In genomic region chr11:69408541-69409377, GRCm38 (mm10) we compare ENCODE assay signal across 7 mouse cellular contexts. TPM values are rescaled to one million over a fixed set of nuclear protein-coding genes. Genes with fewer than 3 reads are reported as not detected.
A peak's percentile ranks its signal among the peaks of the same experiment; 100 is the strongest.
DNase-seq lines count a peak whose midpoint lies in the region; ATAC-seq and TF ChIP-seq lines count a peak whose summit lies in the region.

No protein-coding gene starts in this region.

- TF ChIP-seq CTCF in intestine, postnatal 0 days (IDR thresholded peaks at IDR 0.05; ENCODE audit: low read depth): peak; percentile 45; the same call in 1 of the 2 replicates

- peak overlapping the region; percentile 81 for H3K9ac ChIP-seq in embryonic facial prominence, embryonic 11.5 days (replicated peaks; ENCODE audit: low read length)
- peak overlapping the region; percentile 90 for H3K9ac ChIP-seq in intestine, postnatal 0 days (ENCODE audit: low read depth, low read length)

- H3K27ac ChIP-seq in embryonic facial prominence, embryonic 11.5 days (replicated peaks; ENCODE audit: low read depth, low read length): peak overlapping the region; percentile 84
- H3K27ac ChIP-seq in intestine, postnatal 0 days (ENCODE audit: low read depth, low read length): peak overlapping the region; percentile 98
- H3K27ac ChIP-seq in midbrain, embryonic 10.5 days (replicated peaks): peak overlapping the region; percentile 99

- intact Hi-C loops in left cerebral cortex, postnatal 4 days (cut with DNase I): loop anchor here (5.0 kb wide), 1 partner anchor 104 kb away; no protein-coding TSS in a partner anchor

- peak overlapping the region; percentile 93 for H3K4me2 ChIP-seq in embryonic facial prominence, embryonic 11.5 days (ENCODE audit: low read depth, low read length)
- H3K4me2 ChIP-seq in intestine, postnatal 0 days (replicated peaks; ENCODE audit: low read depth): peak overlapping the region; percentile 78

- DNase-seq in adrenal gland, adult 8-10 months: peak; percentile 87
- DNase-seq in embryonic facial prominence, embryonic 11.5 days (ENCODE audit: low spot score): peak; percentile 88
- peak; percentile 74 for DNase-seq in left cerebral cortex, postnatal 4 days
- DNase-seq in midbrain, embryonic 10.5 days (ENCODE audit: low spot score): peak; percentile 84
- peak; percentile 95 for DNase-seq in skeletal muscle tissue, adult 2 months (ENCODE audit: low read depth, low spot score)

- WGBS in embryonic facial prominence, embryonic 11.5 days: 0% methylated on average over 33 of the region's 33 CpGs
- 0% methylated on average over 33 of the region's 33 CpGs for WGBS in intestine, postnatal 0 days
- under 1% methylated on average over 33 of the region's 33 CpGs for WGBS in midbrain, embryonic 10.5 days

- H3K27me3 ChIP-seq in embryonic facial prominence, embryonic 11.5 days (ENCODE audit: control insufficient read depth, insufficient read depth, low read length): no peaks in the 10 kb centered on the region
- no peaks in the 10 kb centered on the region for H3K27me3 ChIP-seq in intestine, postnatal 0 days (replicated peaks; ENCODE audit: control insufficient read depth, insufficient read depth, low read length)
- H3K27me3 ChIP-seq in midbrain, embryonic 10.5 days (ENCODE audit: low read depth, poor library complexity, severe bottlenecking): no peaks in the 10 kb centered on the region

- ATAC-seq in embryonic facial prominence, embryonic 11.5 days (replicated peaks; ENCODE audit: insufficient number of reproducible peaks, low FRiP score, low TSS enrichment, low read depth): peak; percentile 61
- ATAC-seq in granulocyte monocyte progenitor cell, adult 5-6 weeks (replicated peaks; ENCODE audit: poor library complexity, severe bottlenecking): peak; percentile 45
- peak; percentile 58 for ATAC-seq in intestine, postnatal 0 days

- H3K4me1 ChIP-seq in embryonic facial prominence, embryonic 11.5 days (ENCODE audit: control insufficient read depth, insufficient read depth, low read length): peaks cover 18% of the 10 kb centered on the region
- H3K4me1 ChIP-seq in intestine, postnatal 0 days (replicated peaks; ENCODE audit: control insufficient read depth, insufficient read depth, low read length): 0 out of 2 replicates have a peak, but pooled peaks cover under 1% of the 10 kb centered on the region
- H3K4me1 ChIP-seq in midbrain, embryonic 10.5 days: peaks cover 67% of the 10 kb centered on the region

- H3K4me3 ChIP-seq in embryonic facial prominence, embryonic 11.5 days (ENCODE audit: low read depth, low read length): peak overlapping the region; percentile 69
- H3K4me3 ChIP-seq in intestine, postnatal 0 days (ENCODE audit: low read depth, low read length): peak overlapping the region; percentile 80
- peak overlapping the region; percentile 93 for H3K4me3 ChIP-seq in midbrain, embryonic 10.5 days

- H3K9me3 ChIP-seq in embryonic facial prominence, embryonic 11.5 days (replicated peaks; ENCODE audit: control insufficient read depth, low read length): no peaks in the 10 kb centered on the region
- H3K9me3 ChIP-seq in intestine, postnatal 0 days (ENCODE audit: control insufficient read depth): no peaks in the 10 kb centered on the region
- no peaks in the 10 kb centered on the region for H3K9me3 ChIP-seq in midbrain, embryonic 10.5 days (replicated peaks)

- H3K36me3 ChIP-seq in embryonic facial prominence, embryonic 11.5 days (replicated peaks; ENCODE audit: control insufficient read depth, insufficient read depth, low read depth, low read length): peaks cover 32% of the 10 kb centered on the region
- H3K36me3 ChIP-seq in intestine, postnatal 0 days (ENCODE audit: control insufficient read depth, insufficient read depth): peaks cover 43% of the 10 kb centered on the region
- peaks cover 61% of the 10 kb centered on the region for H3K36me3 ChIP-seq in midbrain, embryonic 10.5 days

RNA-seq across cellular contexts. Expression of gene Kdm6b, which starts 4.7 kb away (rescaled TPM):
- total RNA-seq in adrenal gland, adult 8-10 months (2022): 10 to 100 TPM; 20.4 to 44.2 (median 35.1) TPM
- 25.9 and 26.2 TPM in 2 replicates for polyA plus RNA-seq in embryonic facial prominence, embryonic 11.5 days (2014; fragmentation: Nextera tagmentation; extraction: Ambion mirVana)
- total RNA-seq in granulocyte monocyte progenitor cell, adult 5-6 weeks (2014; fragmentation: Nextera tagmentation): 12.1 and 14.4 TPM in 2 replicates
- total RNA-seq in granulocyte monocyte progenitor cell, adult 5-6 weeks (2017): 0.99 and 2.8 TPM in 2 replicates
- 18.2 and 23.6 TPM in 2 replicates for polyA plus RNA-seq in intestine, postnatal 0 days (2015; fragmentation: Nextera tagmentation; extraction: Ambion mirVana)
- 10 to 100 TPM; 77.2 to 85.8 TPM for total RNA-seq in left cerebral cortex, postnatal 4 days (2021)
- 31.8 and 37.1 TPM in 2 replicates for polyA plus RNA-seq in midbrain, embryonic 10.5 days (2016; fragmentation: Nextera tagmentation; extraction: Ambion mirVana)

RNA-seq across cellular contexts. Expression of gene Tmem88, which starts 10.7 kb away (rescaled TPM):
- 10 to 100 TPM in 2 of 4 experiments, 1 to 10 TPM in 2; 6.3 to 16.0 (median 10.4) TPM for total RNA-seq in adrenal gland, adult 8-10 months (2022)
- polyA plus RNA-seq in embryonic facial prominence, embryonic 11.5 days (2014; fragmentation: Nextera tagmentation; extraction: Ambion mirVana): 13.6 and 18.1 TPM in 2 replicates
- total RNA-seq in granulocyte monocyte progenitor cell, adult 5-6 weeks (2014; fragmentation: Nextera tagmentation): not detected in 2 replicates
- total RNA-seq in granulocyte monocyte progenitor cell, adult 5-6 weeks (2017): 0.56 TPM in 1 of 2 replicates, not detected in the other
- 24.1 and 24.9 TPM in 2 replicates for polyA plus RNA-seq in intestine, postnatal 0 days (2015; fragmentation: Nextera tagmentation; extraction: Ambion mirVana)
- total RNA-seq in left cerebral cortex, postnatal 4 days (2021): 1 to 10 TPM; 3.1 to 4.2 TPM
- 16.9 and 21.4 TPM in 2 replicates for polyA plus RNA-seq in midbrain, embryonic 10.5 days (2016; fragmentation: Nextera tagmentation; extraction: Ambion mirVana)

RNA-seq across cellular contexts. Expression of gene Cyb5d1, which starts 13.3 kb away (rescaled TPM):
- total RNA-seq in adrenal gland, adult 8-10 months (2022): 10 to 100 TPM; 53.9 to 65.7 (median 60.5) TPM
- 33.3 TPM in 2 replicates for polyA plus RNA-seq in embryonic facial prominence, embryonic 11.5 days (2014; fragmentation: Nextera tagmentation; extraction: Ambion mirVana)
- total RNA-seq in granulocyte monocyte progenitor cell, adult 5-6 weeks (2014; fragmentation: Nextera tagmentation): 22.8 and 25.2 TPM in 2 replicates
- total RNA-seq in granulocyte monocyte progenitor cell, adult 5-6 weeks (2017): 32.7 and 38.2 TPM in 2 replicates
- polyA plus RNA-seq in intestine, postnatal 0 days (2015; fragmentation: Nextera tagmentation; extraction: Ambion mirVana): 8.6 and 8.9 TPM in 2 replicates
- 10 to 100 TPM; 36.3 to 41.1 TPM for total RNA-seq in left cerebral cortex, postnatal 4 days (2021)
- polyA plus RNA-seq in midbrain, embryonic 10.5 days (2016; fragmentation: Nextera tagmentation; extraction: Ambion mirVana): 50.4 and 57.3 TPM in 2 replicates

RNA-seq across cellular contexts. Expression of gene Naa38, which starts 13.5 kb away (rescaled TPM):
- total RNA-seq in adrenal gland, adult 8-10 months (2022): 100 to 1,000 TPM; 138 to 160 (median 154) TPM
- polyA plus RNA-seq in embryonic facial prominence, embryonic 11.5 days (2014; fragmentation: Nextera tagmentation; extraction: Ambion mirVana): 123 and 135 TPM in 2 replicates
- total RNA-seq in granulocyte monocyte progenitor cell, adult 5-6 weeks (2014; fragmentation: Nextera tagmentation): 164 and 170 TPM in 2 replicates
- total RNA-seq in granulocyte monocyte progenitor cell, adult 5-6 weeks (2017): 112 and 181 TPM in 2 replicates
- polyA plus RNA-seq in intestine, postnatal 0 days (2015; fragmentation: Nextera tagmentation; extraction: Ambion mirVana): 159 and 164 TPM in 2 replicates
- total RNA-seq in left cerebral cortex, postnatal 4 days (2021): 10 to 100 TPM; 60.2 to 63.9 TPM
- 145 and 146 TPM in 2 replicates for polyA plus RNA-seq in midbrain, embryonic 10.5 days (2016; fragmentation: Nextera tagmentation; extraction: Ambion mirVana)

RNA-seq across cellular contexts. Expression of gene Chd3, which starts 39.6 kb away (rescaled TPM):
- 100 to 1,000 TPM in 2 of 4 experiments, 10 to 100 TPM in 2; 89.8 to 169 (median 115) TPM for total RNA-seq in adrenal gland, adult 8-10 months (2022)
- 48.0 and 52.1 TPM in 2 replicates for polyA plus RNA-seq in embryonic facial prominence, embryonic 11.5 days (2014; fragmentation: Nextera tagmentation; extraction: Ambion mirVana)
- total RNA-seq in granulocyte monocyte progenitor cell, adult 5-6 weeks (2014; fragmentation: Nextera tagmentation): 37.0 and 59.8 TPM in 2 replicates
- 26.9 and 37.7 TPM in 2 replicates for total RNA-seq in granulocyte monocyte progenitor cell, adult 5-6 weeks (2017)
- polyA plus RNA-seq in intestine, postnatal 0 days (2015; fragmentation: Nextera tagmentation; extraction: Ambion mirVana): 19.4 and 24.8 TPM in 2 replicates
- total RNA-seq in left cerebral cortex, postnatal 4 days (2021): 100 to 1,000 TPM; 552 to 572 TPM
- 41.7 and 50.6 TPM in 2 replicates for polyA plus RNA-seq in midbrain, embryonic 10.5 days (2016; fragmentation: Nextera tagmentation; extraction: Ambion mirVana)

Comparison
In these comparisons a context has a peak if more than half of its experiments do, and no peak if none do; other contexts are left out.
1. Peak in every context shown above with its lines: DNase-seq, ATAC-seq, H3K4me3 ChIP-seq and H3K27ac ChIP-seq.